In genomic region chr1:110447742-110448312, GRCm38 (mm10) we compare ENCODE assay signal across 23 mouse cellular contexts.
DNase-seq lines count a peak whose midpoint lies in the region; ATAC-seq and TF ChIP-seq lines count a peak whose summit lies in the region.
"Had no signal": no experiment of that assay in that cellular context is flagged by ENCODE, and none has a peak within 500 bp of the region (broad histone marks: within the 10 kb centered on the region; RNA-seq: fewer than 3 reads in every experiment).

No protein-coding gene starts in this region.

- H3K4me2 ChIP-seq in hindbrain, postnatal 0 days (ENCODE audit: low read depth, low read length), result no peak overlapping the region
- no peak overlapping the region for H3K4me2 ChIP-seq in neural tube, embryonic 11.5 days (ENCODE audit: low read depth)
- H3K4me2 ChIP-seq in kidney, embryonic 16.5 days (replicated peaks; ENCODE audit: low read depth, low read length), result no peak overlapping the region
- H3K4me2 ChIP-seq: intestine, embryonic 15.5 days; limb, embryonic 13.5 days; liver, embryonic 12.5 days; neural tube, embryonic 13.5 days had no signal

- ATAC-seq in hindbrain, postnatal 0 days, result no peak
- peak; percentile 86 for ATAC-seq in neural tube, embryonic 11.5 days (ENCODE audit: insufficient read depth, low FRiP score, low TSS enrichment)
- ATAC-seq in kidney, embryonic 16.5 days (ENCODE audit: low FRiP score, low TSS enrichment), result no peak
- ATAC-seq: intestine, embryonic 15.5 days; liver, embryonic 12.5 days had no signal

- peaks cover 14% of the 10 kb centered on the region; the same call in 1 of the 2 replicates for H3K4me1 ChIP-seq in hindbrain, embryonic 10.5 days (replicated peaks)
- H3K4me1 ChIP-seq in hindbrain, postnatal 0 days (ENCODE audit: insufficient read depth, low read length), result no peaks in the 10 kb centered on the region
- H3K4me1 ChIP-seq in neural tube, embryonic 11.5 days (ENCODE audit: control insufficient read depth, insufficient read depth, low read length), result no peaks in the 10 kb centered on the region
- no peaks in the 10 kb centered on the region for H3K4me1 ChIP-seq in kidney, embryonic 16.5 days (ENCODE audit: insufficient read depth, low read length)
- H3K4me1 ChIP-seq: heart, embryonic 10.5 days; intestine, embryonic 15.5 days; limb, embryonic 13.5 days; liver, embryonic 12.5 days; neural tube, embryonic 13.5 days had no signal

- no peak overlapping the region for H3K4me3 ChIP-seq in hindbrain, embryonic 10.5 days
- no peak overlapping the region for H3K4me3 ChIP-seq in hindbrain, postnatal 0 days (ENCODE audit: low read length)
- H3K4me3 ChIP-seq in neural tube, embryonic 11.5 days (ENCODE audit: low read depth, low read length), result no peak overlapping the region
- no peak overlapping the region for H3K4me3 ChIP-seq in kidney, embryonic 16.5 days (ENCODE audit: low read length)
- H3K4me3 ChIP-seq: forebrain, embryonic 10.5 days; heart, embryonic 10.5 days; intestine, embryonic 15.5 days; limb, embryonic 13.5 days; liver, embryonic 12.5 days; neural tube, embryonic 13.5 days had no signal

- no peak overlapping the region for H3K9ac ChIP-seq in hindbrain, postnatal 0 days (replicated peaks; ENCODE audit: low read length)
- H3K9ac ChIP-seq in neural tube, embryonic 11.5 days (ENCODE audit: low read length), result no peak overlapping the region
- no peak overlapping the region for H3K9ac ChIP-seq in kidney, embryonic 16.5 days (replicated peaks; ENCODE audit: low read length)
- H3K9ac ChIP-seq: intestine, embryonic 15.5 days; limb, embryonic 13.5 days; liver, embryonic 12.5 days; neural tube, embryonic 13.5 days had no signal

- H3K27ac ChIP-seq in hindbrain, embryonic 10.5 days, result 0 out of 2 replicates have a peak overlapping the region, but pooled peaks have one; percentile 67
- H3K27ac ChIP-seq in hindbrain, postnatal 0 days, result no peak overlapping the region
- H3K27ac ChIP-seq in neural tube, embryonic 11.5 days (ENCODE audit: low read depth, low read length), result no peak overlapping the region
- no peak overlapping the region for H3K27ac ChIP-seq in kidney, embryonic 16.5 days (ENCODE audit: low read length)
- H3K27ac ChIP-seq: forebrain, embryonic 10.5 days; heart, embryonic 10.5 days; intestine, embryonic 15.5 days; limb, embryonic 13.5 days; liver, embryonic 12.5 days; neural tube, embryonic 13.5 days had no signal

- H3K27me3 ChIP-seq in hindbrain, embryonic 10.5 days (ENCODE audit: insufficient read depth, poor library complexity, severe bottlenecking), result no peaks in the 10 kb centered on the region
- H3K27me3 ChIP-seq in hindbrain, postnatal 0 days (ENCODE audit: insufficient read depth, low read length), result no peaks in the 10 kb centered on the region
- no peaks in the 10 kb centered on the region for H3K27me3 ChIP-seq in neural tube, embryonic 11.5 days (ENCODE audit: control insufficient read depth, insufficient read depth, low read length)
- no peaks in the 10 kb centered on the region for H3K27me3 ChIP-seq in kidney, embryonic 16.5 days (ENCODE audit: insufficient read depth, low read length)
- H3K27me3 ChIP-seq: intestine, embryonic 15.5 days; limb, embryonic 13.5 days; liver, embryonic 12.5 days; neural tube, embryonic 13.5 days had no signal

- no peaks in the 10 kb centered on the region for H3K9me3 ChIP-seq in hindbrain, embryonic 10.5 days
- H3K9me3 ChIP-seq in hindbrain, postnatal 0 days (ENCODE audit: low read length), result no peaks in the 10 kb centered on the region
- no peaks in the 10 kb centered on the region for H3K9me3 ChIP-seq in neural tube, embryonic 11.5 days (ENCODE audit: control insufficient read depth, low read length)
- no peaks in the 10 kb centered on the region for H3K9me3 ChIP-seq in kidney, embryonic 16.5 days (ENCODE audit: low read length)
- H3K9me3 ChIP-seq: forebrain, embryonic 10.5 days; heart, embryonic 10.5 days; intestine, embryonic 15.5 days; limb, embryonic 13.5 days; liver, embryonic 12.5 days; neural tube, embryonic 13.5 days had no signal

- no peaks in the 10 kb centered on the region for H3K36me3 ChIP-seq in hindbrain, embryonic 10.5 days
- no peaks in the 10 kb centered on the region for H3K36me3 ChIP-seq in hindbrain, postnatal 0 days (ENCODE audit: insufficient read depth, low read length)
- no peaks in the 10 kb centered on the region for H3K36me3 ChIP-seq in neural tube, embryonic 11.5 days (ENCODE audit: control insufficient read depth, insufficient read depth, low read length)
- no peaks in the 10 kb centered on the region for H3K36me3 ChIP-seq in kidney, embryonic 16.5 days (ENCODE audit: insufficient read depth, low read length)
- H3K36me3 ChIP-seq: forebrain, embryonic 10.5 days; heart, embryonic 10.5 days; intestine, embryonic 15.5 days; limb, embryonic 13.5 days; liver, embryonic 12.5 days; neural tube, embryonic 13.5 days had no signal

- no peak for DNase-seq in hindbrain, embryonic 10.5 days (ENCODE audit: low spot score)
- no peak for DNase-seq in hindbrain, postnatal 0 days (ENCODE audit: low spot score)
- peak; percentile 25 for DNase-seq in neural tube, embryonic 11.5 days (ENCODE audit: low spot score)
- DNase-seq in neural tube, embryonic 10.5 days (ENCODE audit: extremely low spot score, low spot score), result no peak
- peak; percentile 37 for DNase-seq in embryo, embryonic 9.5 days (ENCODE audit: extremely low spot score)
- no peak for DNase-seq in cerebellum, adult 9-10 months
- DNase-seq: adrenal gland, postnatal 36 days; cerebellum, adult 11 months; cerebellum, postnatal 10 days; heart, postnatal 4 days; kidney, adult 9 months; kidney, postnatal 25 days; lung, adult 18-20 months; lung, postnatal 10 days; right cerebral cortex, postnatal 4 days; thymus, postnatal 14 days had no signal

- TF ChIP-seq CTCF in hindbrain, postnatal 0 days (IDR thresholded peaks at IDR 0.05; ENCODE audit: low read depth), result no peak

- 21% methylated on average over 3 of the region's 3 CpGs for WGBS in hindbrain, embryonic 10.5 days
- WGBS in hindbrain, postnatal 0 days, result 32% methylated on average over 3 of the region's 3 CpGs
- 25% methylated on average over 3 of the region's 3 CpGs for WGBS in neural tube, embryonic 11.5 days
- WGBS in kidney, embryonic 16.5 days, result 63% methylated on average over 3 of the region's 3 CpGs

Comparison
In these comparisons a context has a peak if more than half of its experiments do, and no peak if none do; other contexts are left out.
1. DNase-seq: peak in neural tube, embryonic 11.5 days (single experiment) and embryo, embryonic 9.5 days (single experiment); none in hindbrain, embryonic 10.5 days (single experiment), hindbrain, postnatal 0 days (single experiment), neural tube, embryonic 10.5 days (single experiment) and cerebellum, adult 9-10 months (single experiment).